Mouse (Mus musculus): ENCODE measurements around the gene Acin1. TPM values are rescaled to one million over a fixed set of nuclear protein-coding genes. Genes with fewer than 3 reads are reported as not detected.
"Not testable (repeated sequence)": the region's sequence is repeated elsewhere in the genome, so short reads cannot be mapped to it uniquely, and the experiment has no call there.

Acin1 gene
- polyA plus RNA-seq, 1 experiment from 2014 or later, result 112 TPM

GRCm38 (mm10) chr14:54617897-54618365, 68.8 kb downstream of the Acin1 start, which contains the start of gene Psmb5:
TSS of gene Psmb5 (minus strand) at chr14:54618022.
- H3K9ac ChIP-seq (ENCODE audit: low read length), result peak within 1 kb of the TSS; percentile 80
- DNase-seq (ENCODE audit: low spot score) (peak; percentile 94), ATAC-seq (replicated peaks; ENCODE audit: low FRiP score, low TSS enrichment, low read depth) (peak; percentile 91)
- H3K36me3 ChIP-seq (ENCODE audit: control insufficient read depth, insufficient read depth, low read length), result peaks cover 28% of the 10 kb centered on the region
- H3K27ac ChIP-seq (ENCODE audit: low read depth), result peak within 1 kb of the TSS; percentile 74
- peaks cover 5% of the 10 kb centered on the region; the same call in 1 of the 2 replicates for H3K4me1 ChIP-seq (replicated peaks; ENCODE audit: control insufficient read depth, insufficient read depth, low read length)
- no peaks in the 10 kb centered on the region for H3K9me3 ChIP-seq (ENCODE audit: control insufficient read depth, low read length)
- H3K4me3 ChIP-seq (ENCODE audit: low read depth, low read length), result peak within 1 kb of the TSS; percentile 77
- no peaks in the 10 kb centered on the region for H3K27me3 ChIP-seq (replicated peaks; ENCODE audit: control insufficient read depth, insufficient read depth, low read length)
- peak within 1 kb of the TSS; percentile 68 for H3K4me2 ChIP-seq (ENCODE audit: low read length)
- WGBS, result under 1% methylated on average over 25 of the region's 25 CpGs

- peaks cover 34% of the 10 kb centered on the region for H3K36me3 ChIP-seq (ENCODE audit: control insufficient read depth, insufficient read depth, low read length)
- WGBS, result 3% methylated on average over 38 of the region's 38 CpGs
- H3K4me2 ChIP-seq (ENCODE audit: low read length), result peak overlapping the region; percentile 68
- H3K9ac ChIP-seq (ENCODE audit: low read length), result peak overlapping the region; percentile 80
- ATAC-seq (replicated peaks; ENCODE audit: low FRiP score, low TSS enrichment, low read depth) (peak; percentile 56), DNase-seq (ENCODE audit: low spot score) (peak; percentile 76)
- peak overlapping the region; percentile 74 for H3K27ac ChIP-seq (ENCODE audit: low read depth)
- H3K27me3 ChIP-seq (replicated peaks; ENCODE audit: control insufficient read depth, insufficient read depth, low read length), result no peaks in the 10 kb centered on the region
- H3K4me3 ChIP-seq (ENCODE audit: low read depth, low read length), result peak overlapping the region; percentile 77
- peaks cover 5% of the 10 kb centered on the region; the same call in 1 of the 2 replicates for H3K4me1 ChIP-seq (replicated peaks; ENCODE audit: control insufficient read depth, insufficient read depth, low read length)
- no peaks in the 10 kb centered on the region for H3K9me3 ChIP-seq (ENCODE audit: control insufficient read depth, low read length)
Measured at GRCm38 (mm10) chr14:54617152-54617896, 69.4 kb downstream of the Acin1 start.

- Histone ChIP-seq H3K4me2 (ENCODE audit: low read length) (peak overlapping the region; percentile 68), H3K27ac (ENCODE audit: low read depth) (no peak overlapping the region), H3K36me3 (ENCODE audit: control insufficient read depth, insufficient read depth, low read length) (peaks cover 44% of the 10 kb centered on the region), H3K9ac (ENCODE audit: low read length) (no peak overlapping the region), H3K4me3 (ENCODE audit: low read depth, low read length) (no peak overlapping the region), H3K9me3 (ENCODE audit: control insufficient read depth, low read length) (no peaks in the 10 kb centered on the region), H3K4me1 (replicated peaks; ENCODE audit: control insufficient read depth, insufficient read depth, low read length) (peaks cover 5% of the 10 kb centered on the region; the same call in 1 of the 2 replicates), H3K27me3 (replicated peaks; ENCODE audit: control insufficient read depth, insufficient read depth, low read length) (no peaks in the 10 kb centered on the region)
- DNase-seq (ENCODE audit: low spot score) (no peak), ATAC-seq (replicated peaks; ENCODE audit: low FRiP score, low TSS enrichment, low read depth) (no peak)
- WGBS, result 93% methylated on average over 16 of the region's 16 CpGs
Measured at GRCm38 (mm10) chr14:54616226-54616825, 70.4 kb downstream of the Acin1 start.

- not testable (repeated sequence) for H3K27me3 ChIP-seq (replicated peaks; ENCODE audit: control insufficient read depth, insufficient read depth, low read length); DNase-seq (ENCODE audit: low spot score); H3K9ac ChIP-seq (ENCODE audit: low read length); H3K4me3 ChIP-seq (ENCODE audit: low read depth, low read length); ATAC-seq (replicated peaks; ENCODE audit: low FRiP score, low TSS enrichment, low read depth); H3K27ac ChIP-seq (ENCODE audit: low read depth); H3K4me1 ChIP-seq (replicated peaks; ENCODE audit: control insufficient read depth, insufficient read depth, low read length); H3K9me3 ChIP-seq (ENCODE audit: control insufficient read depth, low read length); H3K4me2 ChIP-seq (ENCODE audit: low read length)
- peaks cover 45% of the 10 kb centered on the region for H3K36me3 ChIP-seq (ENCODE audit: control insufficient read depth, insufficient read depth, low read length)
- 95% methylated on average over 14 of the region's 16 CpGs for WGBS
Measured at GRCm38 (mm10) chr14:54614130-54614529, 72.6 kb downstream of the Acin1 start.

- WGBS, result 76% methylated on average over 6 of the region's 6 CpGs
- no peaks in the 10 kb centered on the region for H3K27me3 ChIP-seq (replicated peaks; ENCODE audit: control insufficient read depth, insufficient read depth, low read length)
- no peak for DNase-seq (ENCODE audit: low spot score)
- peaks cover 36% of the 10 kb centered on the region for H3K36me3 ChIP-seq (ENCODE audit: control insufficient read depth, insufficient read depth, low read length)
- no peaks in the 10 kb centered on the region for H3K4me1 ChIP-seq (replicated peaks; ENCODE audit: control insufficient read depth, insufficient read depth, low read length)
- ATAC-seq (replicated peaks; ENCODE audit: low FRiP score, low TSS enrichment, low read depth), result no peak
- H3K4me3 ChIP-seq (ENCODE audit: low read depth, low read length), result no peak overlapping the region
- no peak overlapping the region for H3K9ac ChIP-seq (ENCODE audit: low read length)
- no peak overlapping the region for H3K4me2 ChIP-seq (ENCODE audit: low read length)
- no peak overlapping the region for H3K27ac ChIP-seq (ENCODE audit: low read depth)
- no peaks in the 10 kb centered on the region for H3K9me3 ChIP-seq (ENCODE audit: control insufficient read depth, low read length)
Measured at GRCm38 (mm10) chr14:54610648-54611047, 76.1 kb downstream of the Acin1 start.

- Histone ChIP-seq H3K27ac (ENCODE audit: low read depth) (no peak overlapping the region), H3K4me3 (ENCODE audit: low read depth, low read length) (no peak overlapping the region), H3K4me2 (ENCODE audit: low read length) (no peak overlapping the region), H3K9ac (ENCODE audit: low read length) (no peak overlapping the region), H3K4me1 (replicated peaks; ENCODE audit: control insufficient read depth, insufficient read depth, low read length) (peaks cover 3% of the 10 kb centered on the region; the same call in 1 of the 2 replicates), H3K9me3 (ENCODE audit: control insufficient read depth, low read length) (no peaks in the 10 kb centered on the region), H3K36me3 (ENCODE audit: control insufficient read depth, insufficient read depth, low read length) (peaks cover 29% of the 10 kb centered on the region), H3K27me3 (replicated peaks; ENCODE audit: control insufficient read depth, insufficient read depth, low read length) (no peaks in the 10 kb centered on the region)
- ATAC-seq (replicated peaks; ENCODE audit: low FRiP score, low TSS enrichment, low read depth) (no peak), DNase-seq (ENCODE audit: low spot score) (no peak)
- WGBS, result 87% methylated on average over 4 of the region's 4 CpGs
Measured at GRCm38 (mm10) chr14:54609962-54610361, 76.8 kb downstream of the Acin1 start.

GRCm38 (mm10) chr14:54609245-54609644, 77.5 kb downstream of the Acin1 start:
- Histone ChIP-seq H3K9me3 (ENCODE audit: control insufficient read depth, low read length) (no peaks in the 10 kb centered on the region), H3K36me3 (ENCODE audit: control insufficient read depth, insufficient read depth, low read length) (peaks cover 23% of the 10 kb centered on the region), H3K9ac (ENCODE audit: low read length) (no peak overlapping the region), H3K27ac (ENCODE audit: low read depth) (no peak overlapping the region), H3K4me3 (ENCODE audit: low read depth, low read length) (no peak overlapping the region), H3K4me1 (replicated peaks; ENCODE audit: control insufficient read depth, insufficient read depth, low read length) (peaks cover 10% of the 10 kb centered on the region), H3K4me2 (ENCODE audit: low read length) (no peak overlapping the region), H3K27me3 (replicated peaks; ENCODE audit: control insufficient read depth, insufficient read depth, low read length) (no peaks in the 10 kb centered on the region)
- DNase-seq (ENCODE audit: low spot score), result no peak
- WGBS, result 55% methylated on average over 4 of the region's 4 CpGs
- ATAC-seq (replicated peaks; ENCODE audit: low FRiP score, low TSS enrichment, low read depth), result no peak

- H3K36me3 ChIP-seq (ENCODE audit: control insufficient read depth, insufficient read depth, low read length), result peaks cover 10% of the 10 kb centered on the region
- no peak overlapping the region for H3K9ac ChIP-seq (ENCODE audit: low read length)
Measured at GRCm38 (mm10) chr14:54607226-54607625, 79.5 kb downstream of the Acin1 start.

More at GRCm38 (mm10) chr14:54607226-54607625, 79.5 kb downstream of the Acin1 start:
- ATAC-seq (replicated peaks; ENCODE audit: low FRiP score, low TSS enrichment, low read depth) (no peak), DNase-seq (ENCODE audit: low spot score) (no peak)
- peaks cover 22% of the 10 kb centered on the region for H3K4me1 ChIP-seq (replicated peaks; ENCODE audit: control insufficient read depth, insufficient read depth, low read length)
- H3K4me3 ChIP-seq (ENCODE audit: low read depth, low read length), result no peak overlapping the region
- no peaks in the 10 kb centered on the region for H3K27me3 ChIP-seq (replicated peaks; ENCODE audit: control insufficient read depth, insufficient read depth, low read length)
- WGBS, result 55% methylated on average over 8 of the region's 8 CpGs
- no peak overlapping the region for H3K27ac ChIP-seq (ENCODE audit: low read depth)
- H3K4me2 ChIP-seq (ENCODE audit: low read length), result no peak overlapping the region
- H3K9me3 ChIP-seq (ENCODE audit: control insufficient read depth, low read length), result no peaks in the 10 kb centered on the region
